Mouse (Mus musculus): Measurements from ENCODE around the gene Col4a1.

Col4a1 gene

GRCm38 (mm10) chr8:11181420-11182147 lies 131.0 kb downstream of the Col4a1 start:
- in situ Hi-C loops (cut with MboI): loop anchor here (10.0 kb wide), 1 partner anchor 737 kb away; no protein-coding TSS in a partner anchor

GRCm38 (mm10) chr8:11179869-11180268 lies 132.8 kb downstream of the Col4a1 start:
- in situ Hi-C loops (cut with MboI): loop anchor here (5.0 to 10.0 kb wide), 2 partner anchors 173 to 735 kb away; partner anchors contain the start of gene Irs2

- in situ Hi-C loops (cut with MboI): loop anchor here (5.0 kb wide), 1 partner anchor 169 kb away; the partner anchor contains the start of gene Irs2
Measured at GRCm38 (mm10) chr8:11176393-11176792, 136.2 kb downstream of the Col4a1 start.

- in situ Hi-C loops (cut with MboI): loop anchor here (5.0 kb wide), 1 partner anchor 71 kb away; no protein-coding TSS in a partner anchor
Measured at GRCm38 (mm10) chr8:11173284-11174191, 139.1 kb downstream of the Col4a1 start.

GRCm38 (mm10) chr8:11171526-11171925 lies 141.1 kb downstream of the Col4a1 start:
- in situ Hi-C loops (cut with MboI): loop anchor here (5.0 kb wide), 1 partner anchor 69 kb away; no protein-coding TSS in a partner anchor

GRCm38 (mm10) chr8:11169383-11169782 lies 143.2 kb downstream of the Col4a1 start:
- in situ Hi-C loops (cut with MboI): no loop called here

- in situ Hi-C loops (cut with MboI): no loop called here
Measured at GRCm38 (mm10) chr8:11168780-11169179, 143.8 kb downstream of the Col4a1 start.

- in situ Hi-C loops (cut with MboI): no loop called here
Measured at GRCm38 (mm10) chr8:11167955-11168354, 144.7 kb downstream of the Col4a1 start.

GRCm38 (mm10) chr8:11165592-11165991 lies 147.0 kb downstream of the Col4a1 start:
- in situ Hi-C loops (cut with MboI): no loop called here

- in situ Hi-C loops (cut with MboI): no loop called here
Measured at GRCm38 (mm10) chr8:11156319-11156692, 156.3 kb downstream of the Col4a1 start.

GRCm38 (mm10) chr8:11155579-11156318 lies 156.9 kb downstream of the Col4a1 start:
- in situ Hi-C loops (cut with MboI): no loop called here

GRCm38 (mm10) chr8:11150268-11150667 lies 162.4 kb downstream of the Col4a1 start:
- in situ Hi-C loops (cut with MboI): no loop called here

- in situ Hi-C loops (cut with MboI): no loop called here
Measured at GRCm38 (mm10) chr8:11149201-11149810, 163.3 kb downstream of the Col4a1 start.

GRCm38 (mm10) chr8:11148797-11149196 lies 163.8 kb downstream of the Col4a1 start:
- in situ Hi-C loops (cut with MboI): no loop called here
